Mouse (Mus musculus) limb, embryonic 12.5 days (tissue): ENCODE measurements around the gene Psmd12. TPM values are rescaled to one million over a fixed set of nuclear protein-coding genes. Genes with fewer than 3 reads are reported as not detected.
"Not testable (repeated sequence)": the region's sequence is repeated elsewhere in the genome, so short reads cannot be mapped to it uniquely, and the experiment has no call there.

Experiments
- ATAC-seq: fragments of 200-750 bp; cut with Nextera tagmentation; 2 replicates; pipeline ENCODE4 v1.8.0; 2017; ENCODE audit warnings: low read depth, moderate TSS enrichment; ENCODE audit not compliant: insufficient number of reproducible peaks, insufficient read depth, low FRiP score, low TSS enrichment
- H3K27ac ChIP-seq: fragments of 300-500 bp; sonication (generic); 2 replicates; pipeline ENCODE4 v1.5.1; 2016; ENCODE audit warnings: mild to moderate bottlenecking, moderate library complexity
- H3K27me3 ChIP-seq: fragments of 300-500 bp; sonication (generic); 2 replicates; pipeline ENCODE4 v1.6.1; 2016; ENCODE audit warnings: mild to moderate bottlenecking, moderate library complexity
- H3K36me3 ChIP-seq: fragments of 300-500 bp; sonication (generic); 2 replicates; pipeline ENCODE4 v1.6.1; 2016; ENCODE audit warnings: mild to moderate bottlenecking, moderate library complexity
- H3K4me1 ChIP-seq: fragments of 300-500 bp; sonication (generic); replicated peaks from 2 replicates; pipeline ENCODE4 v1.6.1; 2016
- H3K4me2 ChIP-seq: fragments of 300-500 bp; sonication (generic); 2 replicates; pipeline ENCODE4 v1.6.1; 2016; ENCODE audit warnings: mild to moderate bottlenecking, moderate library complexity
- H3K4me3 ChIP-seq: fragments of 300-500 bp; sonication (generic); replicated peaks from 2 replicates; pipeline ENCODE4 v1.5.1; 2016; ENCODE audit warnings: mild to moderate bottlenecking
- H3K9ac ChIP-seq: fragments of 300-500 bp; sonication (generic); replicated peaks from 2 replicates; pipeline ENCODE4 v1.6.1; 2016; ENCODE audit warnings: mild to moderate bottlenecking, moderate library complexity
- H3K9me3 ChIP-seq: fragments of 300-500 bp; sonication (generic); 2 replicates; pipeline ENCODE4 v1.6.1; 2016; ENCODE audit warnings: mild to moderate bottlenecking, moderate library complexity
- WGBS: fragments of 180-500 bp; shearing (Covaris S2); methylation state at CpG from one replicate; pipeline ENCODE4 v1.1.7; 2016; 5-methylcytosine and 5-hydroxymethylcytosine counted together
- polyA plus RNA-seq: library from polyadenylated mRNA; unstranded; fragments of >200 nt; fragmentation: Nextera tagmentation; extraction: Ambion mirVana; gene quantifications from 2 replicates; pipeline ENCODE4 v1.2.1, GENCODE M21; 2016

Gene Psmd12
- polyA plus RNA-seq, 1 experiment from 2014 or later = 186 TPM

DNA sequence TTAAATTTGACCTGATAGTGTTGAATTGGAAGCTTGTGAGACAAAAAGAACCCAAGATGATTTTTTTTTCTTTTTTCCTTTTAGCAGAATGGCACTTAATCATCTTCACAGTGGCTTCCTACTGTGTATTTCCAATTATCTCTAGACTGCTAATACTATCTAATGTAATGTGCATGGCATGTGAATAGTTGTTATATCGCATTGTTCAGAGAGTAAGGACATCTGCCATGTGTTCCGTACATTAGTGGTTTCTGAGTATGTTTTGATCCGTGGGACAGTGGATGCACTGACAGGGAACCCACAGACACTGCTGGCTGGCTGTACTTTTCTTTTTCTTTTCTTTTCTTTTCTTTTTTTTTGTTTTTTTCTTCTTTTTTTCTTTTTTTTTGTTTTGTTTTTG lies 7.0 kb upstream of the Psmd12 start:
- no peak overlapping the region for H3K4me2 ChIP-seq
- 77% methylated on average over 3 of the region's 3 CpGs for WGBS
- H3K27me3 ChIP-seq = no peaks in the 10 kb centered on the region
- H3K36me3 ChIP-seq = no peaks in the 10 kb centered on the region
- no peak overlapping the region for H3K4me3 ChIP-seq
- H3K27ac ChIP-seq = no peak overlapping the region; the same call in 1 of the 2 replicates
- no peaks in the 10 kb centered on the region for H3K9me3 ChIP-seq
- H3K4me1 ChIP-seq = peaks cover 16% of the 10 kb centered on the region
- ATAC-seq = no peak
- H3K9ac ChIP-seq = no peak overlapping the region

DNA sequence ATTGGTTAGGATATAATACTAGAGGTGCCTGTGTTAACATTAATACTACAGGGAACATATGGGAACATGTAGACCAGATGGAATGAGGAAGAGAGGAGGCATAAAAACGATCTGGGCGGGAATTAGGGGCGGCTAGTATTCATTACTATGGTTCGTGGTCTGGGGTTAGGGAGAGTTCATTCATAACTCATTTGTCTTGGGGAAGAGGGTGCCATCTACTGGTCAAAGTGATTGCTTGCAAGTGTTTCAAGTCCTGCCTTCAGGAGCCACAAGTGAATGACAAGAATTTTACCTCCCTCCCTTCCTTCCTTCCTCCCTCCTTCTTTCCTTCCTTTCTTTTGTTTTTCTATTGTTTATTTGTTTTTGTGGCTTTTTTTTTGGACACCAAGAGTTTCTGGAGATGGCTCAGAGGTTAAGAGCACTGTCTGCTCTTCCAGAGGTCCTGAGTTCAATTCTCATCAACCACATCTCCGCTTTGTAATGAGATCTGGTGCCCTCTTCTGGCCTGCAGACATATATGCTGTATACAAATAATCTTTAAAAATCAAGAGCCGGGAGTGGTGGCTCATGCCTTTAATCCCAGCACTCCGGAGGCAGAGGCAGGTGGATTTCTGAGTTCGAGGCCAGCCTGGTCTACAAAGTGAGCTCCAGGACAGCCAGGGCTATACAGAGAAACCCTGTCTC lies 6.0 kb upstream of the Psmd12 start:
- no peaks in the 10 kb centered on the region for H3K27me3 ChIP-seq
- no peaks in the 10 kb centered on the region for H3K36me3 ChIP-seq
- no peak for ATAC-seq
- H3K4me3 ChIP-seq = no peak overlapping the region
- WGBS = 23% methylated on average over 8 of the region's 8 CpGs
- peaks cover 10% of the 10 kb centered on the region for H3K4me1 ChIP-seq
- no peak overlapping the region for H3K4me2 ChIP-seq
- H3K9ac ChIP-seq = no peak overlapping the region
- H3K9me3 ChIP-seq = no peaks in the 10 kb centered on the region
- no peak overlapping the region for H3K27ac ChIP-seq

DNA sequence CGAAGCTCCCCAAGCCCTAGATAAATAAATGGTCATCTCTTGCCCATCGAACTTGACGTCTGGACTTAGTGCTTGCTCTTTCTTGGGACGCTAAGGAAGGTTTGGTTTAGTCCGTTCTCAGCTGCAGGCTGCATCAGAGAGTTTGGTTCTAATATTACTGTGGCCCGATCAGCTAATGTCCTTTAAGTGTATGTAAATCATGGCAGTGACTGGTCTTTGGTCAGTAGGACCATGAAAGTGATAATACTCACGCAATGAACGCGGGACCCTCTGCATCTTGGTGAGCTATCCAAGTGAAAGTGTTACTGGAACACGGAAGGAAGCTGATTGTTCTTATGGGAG lies 549 bp downstream of the Psmd12 start:
- H3K4me2 ChIP-seq = peak overlapping the region; percentile 92
- no peak for ATAC-seq
- peaks cover 15% of the 10 kb centered on the region for H3K4me1 ChIP-seq
- peaks cover 9% of the 10 kb centered on the region for H3K36me3 ChIP-seq
- WGBS = under 1% methylated on average over 10 of the region's 10 CpGs
- H3K27me3 ChIP-seq = no peaks in the 10 kb centered on the region
- peak overlapping the region; percentile 78 for H3K27ac ChIP-seq
- H3K4me3 ChIP-seq = peak overlapping the region; percentile 93
- H3K9me3 ChIP-seq = no peaks in the 10 kb centered on the region
- H3K9ac ChIP-seq = peak overlapping the region; percentile 95

DNA sequence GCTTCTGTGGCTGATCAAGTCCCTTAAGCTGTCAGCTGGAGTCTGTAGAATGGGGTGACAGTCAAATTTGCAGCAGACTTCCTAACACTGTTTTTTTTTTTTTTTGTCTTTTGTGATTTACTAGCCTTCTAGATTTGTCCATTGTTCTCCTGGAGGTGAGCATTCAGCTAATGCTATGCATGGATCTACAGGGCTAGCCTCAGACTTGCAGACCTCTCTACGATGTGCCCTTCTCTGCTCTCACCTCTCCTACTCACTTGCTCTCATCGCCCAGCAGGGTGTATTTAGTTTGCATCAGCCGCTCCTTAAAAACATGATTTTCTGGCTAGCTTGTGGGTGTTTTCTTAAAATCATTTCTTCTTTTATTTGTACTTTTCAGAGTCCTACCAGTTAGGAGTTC lies 5.1 kb downstream of the Psmd12 start:
- H3K36me3 ChIP-seq = peaks cover 51% of the 10 kb centered on the region
- H3K27ac ChIP-seq = no peak overlapping the region
- over 99% methylated on average over 3 of the region's 3 CpGs for WGBS
- no peaks in the 10 kb centered on the region for H3K9me3 ChIP-seq
- peaks cover 15% of the 10 kb centered on the region for H3K4me1 ChIP-seq
- H3K27me3 ChIP-seq = no peaks in the 10 kb centered on the region
- no peak overlapping the region for H3K4me2 ChIP-seq
- no peak overlapping the region for H3K9ac ChIP-seq
- no peak overlapping the region for H3K4me3 ChIP-seq
- ATAC-seq = no peak

DNA sequence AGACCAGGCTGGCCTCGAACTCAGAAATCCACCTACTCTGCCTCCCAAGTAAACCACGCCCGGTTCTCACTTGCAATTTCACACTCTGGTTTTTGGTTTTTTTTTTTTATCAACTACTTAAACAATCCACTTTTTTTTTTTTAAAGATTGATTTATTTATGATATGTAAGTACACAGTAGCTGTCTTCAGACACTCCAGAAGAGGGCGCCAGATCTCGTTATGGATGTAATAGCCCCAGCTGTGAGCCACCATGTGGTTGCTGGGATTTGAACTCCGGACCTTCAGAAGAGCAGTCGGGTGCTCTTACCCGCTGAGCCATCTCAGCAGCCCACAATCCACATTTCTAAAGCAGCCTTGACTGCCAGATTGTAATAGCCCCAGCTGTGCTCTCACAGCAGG lies 23.5 kb downstream of the Psmd12 start:
- no peak for ATAC-seq
- H3K9ac ChIP-seq = no peak overlapping the region
- H3K4me3 ChIP-seq = no peak overlapping the region
- H3K36me3 ChIP-seq = peaks cover 30% of the 10 kb centered on the region
- no peak overlapping the region for H3K27ac ChIP-seq
- H3K4me1 ChIP-seq = no peaks in the 10 kb centered on the region
- no peaks in the 10 kb centered on the region for H3K27me3 ChIP-seq
- 86% methylated on average over 8 of the region's 8 CpGs for WGBS
- H3K4me2 ChIP-seq = no peak overlapping the region
- 0 out of 2 replicates have a peak, but pooled peaks cover 5% of the 10 kb centered on the region for H3K9me3 ChIP-seq

DNA sequence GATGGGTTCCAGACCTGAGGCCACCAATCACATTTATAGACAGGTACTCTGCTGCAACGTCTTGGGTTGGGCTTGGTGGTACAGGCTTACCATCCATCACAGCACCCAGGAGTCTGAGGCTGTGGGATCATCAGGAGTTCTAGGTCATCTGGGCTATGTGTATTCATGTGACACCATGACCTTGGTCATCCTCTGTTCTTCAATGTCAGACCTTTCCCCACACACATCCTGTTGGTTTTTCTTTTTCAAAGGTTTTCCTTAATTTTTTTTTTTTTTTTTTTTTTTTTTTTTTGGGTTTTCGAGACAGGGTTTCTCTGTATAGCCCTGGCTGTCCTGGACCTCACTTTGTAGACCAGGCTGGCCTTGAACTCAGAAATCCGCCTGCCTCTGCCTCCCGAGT lies 25.1 kb downstream of the Psmd12 start:
- not testable (repeated sequence) for H3K4me1 ChIP-seq, H3K27me3 ChIP-seq, H3K9me3 ChIP-seq, H3K9ac ChIP-seq, ATAC-seq, H3K4me3 ChIP-seq, H3K27ac ChIP-seq, H3K4me2 ChIP-seq
- peaks cover 17% of the 10 kb centered on the region for H3K36me3 ChIP-seq
- WGBS = 90% methylated on average over 3 of the region's 4 CpGs

DNA sequence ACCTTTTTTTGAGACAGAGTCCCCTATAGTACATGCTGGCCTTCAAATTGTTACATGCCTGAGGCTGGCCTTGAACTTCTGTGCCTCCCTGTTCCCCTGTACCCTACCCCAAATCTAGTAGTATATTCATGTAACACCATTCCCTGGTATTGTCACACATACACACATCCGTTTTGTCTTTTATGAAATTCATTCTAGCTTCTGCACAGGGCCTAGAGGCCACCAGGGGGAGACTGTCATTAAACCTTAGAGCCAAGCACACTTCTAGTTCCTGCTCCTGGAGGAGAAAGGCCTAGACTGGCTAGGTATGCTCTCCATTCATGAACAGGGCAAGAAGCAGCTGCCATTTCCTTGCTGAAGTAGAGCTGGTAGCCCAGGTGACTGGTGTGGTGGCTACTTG lies 27.0 kb downstream of the Psmd12 start:
- Histone ChIP-seq H3K27me3 (peaks cover 12% of the 10 kb centered on the region; the same call in 1 of the 2 replicates), H3K9ac (no peak overlapping the region), H3K9me3 (0 out of 2 replicates have a peak, but pooled peaks cover 5% of the 10 kb centered on the region), H3K4me3 (no peak overlapping the region), H3K4me1 (peaks cover 17% of the 10 kb centered on the region), H3K36me3 (peaks cover 8% of the 10 kb centered on the region), H3K4me2 (no peak overlapping the region), H3K27ac (no peak overlapping the region)
- 76% methylated on average over 1 of the region's 1 CpGs for WGBS
- ATAC-seq = no peak

DNA sequence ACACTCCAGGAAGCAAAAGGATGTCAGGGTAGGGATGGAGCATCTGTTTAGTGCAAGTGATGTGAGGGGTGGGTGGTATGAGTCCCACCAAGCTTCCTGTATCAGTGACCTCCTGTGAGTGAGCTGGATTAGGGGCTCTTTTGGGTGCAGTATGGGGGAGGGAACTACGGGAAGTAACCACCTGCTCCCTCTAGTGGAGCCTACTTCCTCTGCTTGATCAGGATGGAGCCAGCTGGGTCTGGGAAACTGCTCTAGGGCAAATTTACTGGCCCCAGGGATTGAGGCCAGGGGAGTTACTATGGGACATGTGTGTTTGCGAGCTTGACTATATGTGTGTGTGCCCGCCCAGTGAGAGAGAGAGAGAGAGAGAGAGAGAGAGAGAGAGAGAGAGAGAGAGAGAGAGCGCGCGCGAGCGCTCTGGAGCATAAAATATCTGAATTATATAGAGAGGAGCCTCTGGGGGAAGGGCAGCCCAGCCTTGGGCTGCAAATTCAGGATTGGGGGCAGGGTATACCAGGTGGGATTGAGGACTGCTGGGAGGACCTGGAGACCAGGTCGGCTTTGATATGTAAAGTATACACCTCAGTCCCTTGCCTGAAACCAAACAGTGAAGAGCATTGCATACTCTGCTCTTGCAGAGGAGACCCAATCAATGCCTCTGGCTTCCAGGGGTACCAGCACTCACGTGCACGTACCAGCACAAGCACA lies 30.5 kb downstream of the Psmd12 start:
- H3K9me3 ChIP-seq = 0 out of 2 replicates have a peak, but pooled peaks cover 4% of the 10 kb centered on the region
- no peak for ATAC-seq
- H3K4me3 ChIP-seq = no peak overlapping the region
- H3K27ac ChIP-seq = no peak overlapping the region
- no peaks in the 10 kb centered on the region for H3K36me3 ChIP-seq
- H3K9ac ChIP-seq = 0 out of 2 replicates have a peak overlapping the region, but pooled peaks have one; percentile 27
- H3K4me1 ChIP-seq = peaks cover 18% of the 10 kb centered on the region
- peak overlapping the region; percentile 28 for H3K4me2 ChIP-seq
- WGBS = 19% methylated on average over 11 of the region's 11 CpGs
- peaks cover 12% of the 10 kb centered on the region; the same call in 1 of the 2 replicates for H3K27me3 ChIP-seq

DNA sequence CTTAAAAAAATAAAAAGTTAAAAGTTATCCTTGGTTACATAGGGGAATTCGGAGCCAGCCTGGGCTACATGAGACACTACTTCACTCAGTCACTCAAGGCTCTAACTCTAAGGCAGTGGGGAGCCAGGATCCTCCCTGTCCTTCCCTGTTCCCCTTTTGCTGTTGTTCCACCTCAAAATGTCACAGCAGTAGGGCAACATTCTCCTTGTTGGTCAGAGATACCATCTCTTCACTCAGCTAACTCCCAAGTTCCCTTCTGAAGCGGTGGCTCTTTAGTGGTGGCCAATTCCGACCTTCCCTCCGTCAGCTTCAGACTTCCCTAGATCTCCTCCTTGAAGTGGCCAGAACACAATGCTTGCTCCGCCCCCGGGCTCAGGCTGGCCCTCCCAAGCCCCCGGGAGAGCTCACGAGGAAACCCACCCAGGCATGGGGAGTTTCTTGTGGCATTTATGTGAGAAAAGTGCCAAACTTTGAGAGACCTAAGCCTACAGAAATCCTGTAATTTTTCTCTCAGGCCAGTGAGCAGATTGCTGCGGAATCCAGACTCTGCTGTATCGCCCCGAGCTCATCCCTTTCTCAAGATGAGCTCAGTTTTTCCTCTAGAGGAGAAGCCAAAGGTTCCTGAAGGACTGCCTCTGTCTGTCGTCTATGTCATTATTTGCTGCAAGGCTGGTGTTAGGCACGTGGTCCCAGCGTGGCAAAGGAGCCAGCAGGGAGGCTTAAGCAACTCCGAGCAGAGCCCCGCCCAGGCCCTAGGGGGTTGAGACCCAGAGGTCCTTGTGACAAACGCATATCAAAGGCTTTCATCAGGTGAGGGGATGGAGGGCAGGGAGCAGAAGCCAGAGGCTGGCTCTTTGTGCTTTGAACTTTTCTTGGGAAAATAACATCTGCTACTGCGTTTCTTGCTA lies 31.3 kb downstream of the Psmd12 start:
- H3K4me2 ChIP-seq = peak overlapping the region; percentile 45
- no peak overlapping the region for H3K27ac ChIP-seq
- H3K36me3 ChIP-seq = no peaks in the 10 kb centered on the region
- H3K27me3 ChIP-seq = peaks cover 12% of the 10 kb centered on the region; the same call in 1 of the 2 replicates
- peaks cover 18% of the 10 kb centered on the region for H3K4me1 ChIP-seq
- peak overlapping the region; percentile 8 for H3K4me3 ChIP-seq
- H3K9ac ChIP-seq = peak overlapping the region; percentile 31; the same call in 1 of the 2 replicates
- WGBS = 4% methylated on average over 18 of the region's 18 CpGs
- no peaks in the 10 kb centered on the region for H3K9me3 ChIP-seq
- no peak for ATAC-seq

DNA sequence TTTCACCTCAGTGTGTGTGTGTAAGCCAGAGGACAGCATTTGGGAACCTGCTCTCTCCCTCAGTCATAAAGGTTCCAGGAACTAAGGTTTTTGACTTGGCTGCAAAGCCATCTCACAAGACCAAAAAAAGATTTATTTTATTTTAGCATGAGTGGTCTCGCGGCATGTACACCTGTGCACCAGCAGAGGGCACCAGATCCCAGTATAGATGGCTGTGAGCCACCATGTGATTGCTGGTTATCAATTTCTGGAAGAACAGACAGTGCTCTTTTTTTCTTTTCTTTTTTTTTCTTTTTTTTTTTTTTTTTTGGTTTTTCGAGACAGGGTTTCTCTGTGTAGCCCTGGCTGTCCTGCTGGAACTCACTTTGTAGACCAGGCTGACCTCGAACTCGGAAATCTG lies 32.7 kb downstream of the Psmd12 start:
- H3K4me3 ChIP-seq, H3K9ac ChIP-seq: not testable (repeated sequence)
- 50% methylated on average over 5 of the region's 5 CpGs for WGBS

DNA sequence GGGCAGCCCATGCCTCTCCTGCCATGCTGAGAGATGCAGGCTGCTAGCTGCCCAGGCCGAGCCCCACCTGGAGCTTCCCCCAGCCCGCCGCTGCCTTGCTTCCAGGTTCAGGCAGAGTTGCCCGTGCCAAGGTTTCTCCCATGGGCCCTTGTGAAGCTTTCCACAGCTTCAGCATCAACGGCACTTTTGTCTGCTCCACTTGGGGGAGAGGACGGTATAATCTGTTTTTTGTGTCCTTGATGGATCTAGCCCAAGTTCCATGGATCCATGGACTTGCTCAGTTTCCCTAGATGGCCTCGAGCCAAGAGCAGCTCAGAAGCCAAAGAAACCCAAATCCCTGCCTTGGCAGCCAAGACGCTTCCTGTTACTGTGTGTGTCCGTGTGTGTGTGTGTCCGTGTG lies 33.8 kb downstream of the Psmd12 start:
- H3K36me3 ChIP-seq = no peaks in the 10 kb centered on the region
- peaks cover 12% of the 10 kb centered on the region; the same call in 1 of the 2 replicates for H3K27me3 ChIP-seq
- ATAC-seq = no peak
- peaks cover 18% of the 10 kb centered on the region for H3K4me1 ChIP-seq
- H3K27ac ChIP-seq = no peak overlapping the region
- H3K4me3 ChIP-seq = no peak overlapping the region
- 0 out of 2 replicates have a peak overlapping the region, but pooled peaks have one; percentile 8 for H3K9ac ChIP-seq
- no peaks in the 10 kb centered on the region for H3K9me3 ChIP-seq
- 87% methylated on average over 10 of the region's 10 CpGs for WGBS
- no peak overlapping the region for H3K4me2 ChIP-seq

More for the DNA sequence above, 32.7 kb downstream of the Psmd12 start:
- peaks cover 12% of the 10 kb centered on the region; the same call in 1 of the 2 replicates for H3K27me3 ChIP-seq
- not testable (repeated sequence) for H3K4me2 ChIP-seq, H3K9me3 ChIP-seq, H3K27ac ChIP-seq, ATAC-seq, H3K36me3 ChIP-seq
- peaks cover 18% of the 10 kb centered on the region for H3K4me1 ChIP-seq
